ENCODE assay signal across 8 mouse cellular contexts in genomic region chr14:79768996-79769395, GRCm38 (mm10). TPM values are rescaled to one million over a fixed set of nuclear protein-coding genes. Genes with fewer than 3 reads are reported as not detected.
A peak's percentile ranks its signal among the peaks of the same experiment; 100 is the strongest.
DNase-seq lines count a peak whose midpoint lies in the region; ATAC-seq lines count a peak whose summit lies in the region.

No protein-coding gene starts in this region.

- H3K9ac ChIP-seq in embryonic facial prominence, embryonic 15.5 days, result no peak overlapping the region
- H3K9ac ChIP-seq in kidney, embryonic 15.5 days, result no peak overlapping the region
- H3K9ac ChIP-seq in neural tube, embryonic 11.5 days (ENCODE audit: low read length), result peak overlapping the region; percentile 54

- WGBS in embryonic facial prominence, embryonic 15.5 days, result 6% methylated on average over 30 of the region's 30 CpGs
- 6% methylated on average over 30 of the region's 30 CpGs for WGBS in kidney, embryonic 15.5 days
- 2% methylated on average over 30 of the region's 30 CpGs for WGBS in neural tube, embryonic 11.5 days

- peaks cover 87% of the 10 kb centered on the region for H3K27me3 ChIP-seq in embryonic facial prominence, embryonic 15.5 days
- H3K27me3 ChIP-seq in kidney, embryonic 15.5 days, result peaks cover 88% of the 10 kb centered on the region
- H3K27me3 ChIP-seq in neural tube, embryonic 11.5 days (ENCODE audit: control insufficient read depth, insufficient read depth, low read length), result peaks cover 59% of the 10 kb centered on the region

- H3K4me2 ChIP-seq in embryonic facial prominence, embryonic 15.5 days (replicated peaks), result peak overlapping the region; percentile 67
- peak overlapping the region; percentile 76 for H3K4me2 ChIP-seq in kidney, embryonic 15.5 days
- peak overlapping the region; percentile 72 for H3K4me2 ChIP-seq in neural tube, embryonic 11.5 days (ENCODE audit: low read depth)

- DNase-seq in kidney, adult 9 months, result peak; percentile 26
- DNase-seq in kidney, postnatal 14 days, result no peak
- DNase-seq in adrenal gland, adult 8-10 months, result peak; percentile 6
- DNase-seq in neural tube, embryonic 11.5 days (ENCODE audit: low spot score), result peak; percentile 65
- no peak for DNase-seq in Muller cell, postnatal 12 days (ENCODE audit: inconsistent ontology term)
- DNase-seq in spleen, postnatal 10 days (ENCODE audit: low spot score in 2 of 2), result no peak

- ATAC-seq in embryonic facial prominence, embryonic 15.5 days (ENCODE audit: insufficient number of reproducible peaks, low FRiP score, low TSS enrichment, low read depth), result no peak
- ATAC-seq in kidney, embryonic 15.5 days (replicated peaks; ENCODE audit: low FRiP score), result no peak
- ATAC-seq in neural tube, embryonic 11.5 days (ENCODE audit: insufficient read depth, low FRiP score, low TSS enrichment), result no peak

- H3K4me3 ChIP-seq in embryonic facial prominence, embryonic 15.5 days (replicated peaks), result peak overlapping the region; percentile 37
- peak overlapping the region; percentile 42 for H3K4me3 ChIP-seq in kidney, embryonic 15.5 days (replicated peaks)
- peak overlapping the region; percentile 49 for H3K4me3 ChIP-seq in neural tube, embryonic 11.5 days (ENCODE audit: low read depth, low read length)

- H3K27ac ChIP-seq in embryonic facial prominence, embryonic 15.5 days (replicated peaks), result no peak overlapping the region
- H3K27ac ChIP-seq in kidney, embryonic 15.5 days, result no peak overlapping the region
- no peak overlapping the region for H3K27ac ChIP-seq in neural tube, embryonic 11.5 days (ENCODE audit: low read depth, low read length)

- H3K4me1 ChIP-seq in embryonic facial prominence, embryonic 15.5 days, result peaks cover 49% of the 10 kb centered on the region
- peaks cover 49% of the 10 kb centered on the region for H3K4me1 ChIP-seq in kidney, embryonic 15.5 days
- peaks cover 30% of the 10 kb centered on the region for H3K4me1 ChIP-seq in neural tube, embryonic 11.5 days (ENCODE audit: control insufficient read depth, insufficient read depth, low read length)

- no peaks in the 10 kb centered on the region for H3K9me3 ChIP-seq in embryonic facial prominence, embryonic 15.5 days (replicated peaks)
- no peaks in the 10 kb centered on the region for H3K9me3 ChIP-seq in kidney, embryonic 15.5 days (replicated peaks)
- H3K9me3 ChIP-seq in neural tube, embryonic 11.5 days (ENCODE audit: control insufficient read depth, low read length), result no peaks in the 10 kb centered on the region

- H3K36me3 ChIP-seq in embryonic facial prominence, embryonic 15.5 days, result no peaks in the 10 kb centered on the region
- no peaks in the 10 kb centered on the region for H3K36me3 ChIP-seq in kidney, embryonic 15.5 days
- no peaks in the 10 kb centered on the region for H3K36me3 ChIP-seq in neural tube, embryonic 11.5 days (ENCODE audit: control insufficient read depth, insufficient read depth, low read length)

RNA-seq across cellular contexts. Expression of gene Pcdh8, which starts 2.1 kb away (rescaled TPM):
- total RNA-seq in adrenal gland, adult 8-10 months (2022), result under 1 TPM in 3 of 4 experiments, not detected in 1; 0.08 to 0.61 (median 0.21) TPM
- 3.1 and 3.8 TPM in 2 replicates for polyA plus RNA-seq in embryonic facial prominence, embryonic 15.5 days (2015; fragmentation: Nextera tagmentation; extraction: Ambion mirVana)
- polyA plus RNA-seq in kidney, embryonic 15.5 days (2015; fragmentation: Nextera tagmentation; extraction: Ambion mirVana), result 1.8 TPM in 2 replicates
- 18.5 and 19.5 TPM in 2 replicates for polyA plus RNA-seq in neural tube, embryonic 11.5 days (2014; fragmentation: Nextera tagmentation; extraction: Ambion mirVana)

Comparison
In these comparisons a context has a peak if more than half of its experiments do, and no peak if none do; other contexts are left out.
1. DNase-seq: peak in kidney, adult 9 months (single experiment), adrenal gland, adult 8-10 months (single experiment) and neural tube, embryonic 11.5 days (single experiment); none in kidney, postnatal 14 days (single experiment), Muller cell, postnatal 12 days (single experiment) and spleen, postnatal 10 days (0 of 2).
2. Peak in every context shown above with its lines, with median percentiles within 50 percentile points of each other: H3K4me2 ChIP-seq and H3K4me3 ChIP-seq.